Mouse (Mus musculus) lung, embryonic 14.5 days (tissue): ENCODE results near the gene Rab11a. TPM values are rescaled to one million over a fixed set of nuclear protein-coding genes. Genes with fewer than 3 reads are reported as not detected.
"Not testable (repeated sequence)": the region's sequence is repeated elsewhere in the genome, so short reads cannot be mapped to it uniquely, and the experiment has no call there.

Source experiments
- ATAC-seq: fragments of 200-750 bp; cut with Nextera tagmentation; 2 replicates; pipeline ENCODE4 v1.8.0; 2017; ENCODE audit warnings: mild to moderate bottlenecking, moderate TSS enrichment, moderate library complexity; ENCODE audit not compliant: insufficient read depth
- DNase-seq: peaks from one replicate; pipeline ENCODE4 v3.0.0-alpha.2; 2015
- H3K27ac ChIP-seq: fragments of 300-500 bp; sonication (generic); 2 replicates; pipeline ENCODE4 v1.5.1; 2014; ENCODE audit warnings: low read depth, mild to moderate bottlenecking, moderate library complexity
- H3K27me3 ChIP-seq: fragments of 300-500 bp; sonication (generic); 2 replicates; pipeline ENCODE4 v1.6.1; 2014; ENCODE audit warnings: low read length, control low read depth; ENCODE audit not compliant: insufficient read depth
- H3K36me3 ChIP-seq: fragments of 300-500 bp; sonication (generic); 2 replicates; pipeline ENCODE4 v1.6.1; 2014; ENCODE audit warnings: control low read depth; ENCODE audit not compliant: insufficient read depth
- H3K4me1 ChIP-seq: fragments of 300-500 bp; sonication (generic); 2 replicates; pipeline ENCODE4 v1.6.1; 2014; ENCODE audit warnings: antibody characterized with exemption, control low read depth; ENCODE audit not compliant: insufficient read depth
- H3K4me2 ChIP-seq: fragments of 300-500 bp; sonication (generic); 2 replicates; pipeline ENCODE4 v1.6.1; 2014; ENCODE audit warnings: mild to moderate bottlenecking
- H3K4me3 ChIP-seq: fragments of 300-500 bp; sonication (generic); 2 replicates; pipeline ENCODE4 v1.5.1; 2014; ENCODE audit warnings: low read depth, low read length
- H3K9ac ChIP-seq: fragments of 300-500 bp; sonication (generic); 2 replicates; pipeline ENCODE4 v1.6.1; 2014
- H3K9me3 ChIP-seq: fragments of 300-500 bp; sonication (generic); 2 replicates; pipeline ENCODE4 v1.6.1; 2016; ENCODE audit warnings: low read depth, low read length, control low read depth
- CTCF ChIP-seq: IDR thresholded peaks from 2 replicates; pipeline ENCODE4 v1.5.1; 2016; ENCODE audit warnings: antibody characterized with exemption, low read depth
- WGBS: fragments of 180-500 bp; shearing (Covaris S2); extraction: QIAGEN DNeasy Blood & Tissue Kit; methylation state at CpG from one replicate; pipeline ENCODE4 v1.1.7; 2014; 5-methylcytosine and 5-hydroxymethylcytosine counted together
- polyA plus RNA-seq: library from polyadenylated mRNA; unstranded; fragments of >200 nt; fragmentation: Nextera tagmentation; extraction: Ambion mirVana; gene quantifications from 2 replicates; pipeline ENCODE4 v1.2.1, GENCODE M21; 2014

Gene Rab11a
- polyA plus RNA-seq, 1 experiment from 2014 or later: 327 TPM

DNA sequence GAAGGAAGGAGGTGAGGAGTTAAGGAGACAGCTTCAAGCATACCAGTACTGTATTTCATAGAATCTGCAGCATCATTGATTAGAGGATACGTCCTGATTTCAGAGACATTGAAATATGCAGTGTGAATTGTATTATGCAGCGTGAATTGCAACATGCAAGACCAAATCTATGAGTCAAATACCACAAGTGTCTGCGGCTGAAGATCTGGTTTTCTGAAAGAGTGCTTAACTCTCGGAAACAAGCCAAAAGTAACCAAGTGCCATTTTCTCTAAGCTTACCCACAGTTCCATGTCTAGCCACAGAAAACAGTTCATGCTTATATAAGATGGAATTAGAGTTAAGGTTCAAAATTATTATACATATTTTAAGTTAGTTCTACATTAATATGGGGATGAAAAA, 10.2 kb upstream of the Rab11a start:
- no peak for ATAC-seq
- H3K9ac ChIP-seq: no peak overlapping the region
- no peak for TF ChIP-seq CTCF
- H3K27ac ChIP-seq: no peak overlapping the region
- H3K4me2 ChIP-seq: no peak overlapping the region
- H3K4me1 ChIP-seq: no peaks in the 10 kb centered on the region
- WGBS: 63% methylated on average over 4 of the region's 4 CpGs
- no peak for DNase-seq
- no peaks in the 10 kb centered on the region for H3K27me3 ChIP-seq
- H3K9me3 ChIP-seq: no peaks in the 10 kb centered on the region
- no peak overlapping the region for H3K4me3 ChIP-seq
- H3K36me3 ChIP-seq: no peaks in the 10 kb centered on the region

- Histone ChIP-seq H3K36me3 (no peaks in the 10 kb centered on the region), H3K9me3 (no peaks in the 10 kb centered on the region), H3K4me2 (no peak overlapping the region), H3K4me3 (no peak overlapping the region), H3K4me1 (no peaks in the 10 kb centered on the region), H3K27me3 (no peaks in the 10 kb centered on the region), H3K27ac (no peak overlapping the region), H3K9ac (no peak overlapping the region)
- DNase-seq (no peak), ATAC-seq (no peak)
- no peak for TF ChIP-seq CTCF
- 59% methylated on average over 1 of the region's 1 CpGs for WGBS
Observed at GRCm38 (mm10) chr9:64742453-64742852, 4.9 kb upstream of the Rab11a start.

DNA sequence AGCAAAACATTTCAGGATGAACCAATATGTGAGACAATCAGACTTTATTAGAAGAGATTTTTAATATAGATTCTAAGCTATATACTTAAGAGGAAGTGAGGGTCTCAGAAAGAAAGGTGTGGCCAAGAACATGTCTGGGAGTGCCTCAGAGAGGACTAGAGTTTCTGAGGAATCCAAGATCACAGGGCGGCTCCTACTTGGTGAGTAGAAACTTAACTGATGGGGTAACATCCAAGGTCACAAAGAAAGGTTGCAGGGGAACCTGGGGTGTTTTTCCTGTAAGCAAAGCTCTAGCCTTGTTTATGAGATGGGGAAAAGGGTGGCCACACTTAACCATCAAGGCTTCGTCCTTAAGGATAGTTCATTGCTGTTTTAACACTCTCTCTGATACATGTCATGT, 1.4 kb upstream of the Rab11a start:
- no peak for DNase-seq
- ATAC-seq: no peak
- Histone ChIP-seq H3K4me2 (no peak overlapping the region), H3K9ac (no peak overlapping the region), H3K4me3 (no peak overlapping the region), H3K9me3 (no peaks in the 10 kb centered on the region), H3K4me1 (no peaks in the 10 kb centered on the region), H3K27me3 (no peaks in the 10 kb centered on the region), H3K36me3 (no peaks in the 10 kb centered on the region), H3K27ac (no peak overlapping the region)
- WGBS: 79% methylated on average over 2 of the region's 2 CpGs
- TF ChIP-seq CTCF: no peak

- Histone ChIP-seq H3K4me1 (no peaks in the 10 kb centered on the region), H3K9ac (peak overlapping the region; percentile 86), H3K9me3 (no peaks in the 10 kb centered on the region), H3K4me3 (peak overlapping the region; percentile 98), H3K4me2 (peak overlapping the region; percentile 86), H3K27me3 (no peaks in the 10 kb centered on the region), H3K27ac (peak overlapping the region; percentile 94), H3K36me3 (no peaks in the 10 kb centered on the region)
- DNase-seq: peak; percentile 77
- ATAC-seq: peak; percentile 79
- WGBS: 1% methylated on average over 35 of the region's 35 CpGs
- TF ChIP-seq CTCF: peak; percentile 59
Observed at GRCm38 (mm10) chr9:64736639-64737405, 736 bp downstream of the Rab11a start.

DNA sequence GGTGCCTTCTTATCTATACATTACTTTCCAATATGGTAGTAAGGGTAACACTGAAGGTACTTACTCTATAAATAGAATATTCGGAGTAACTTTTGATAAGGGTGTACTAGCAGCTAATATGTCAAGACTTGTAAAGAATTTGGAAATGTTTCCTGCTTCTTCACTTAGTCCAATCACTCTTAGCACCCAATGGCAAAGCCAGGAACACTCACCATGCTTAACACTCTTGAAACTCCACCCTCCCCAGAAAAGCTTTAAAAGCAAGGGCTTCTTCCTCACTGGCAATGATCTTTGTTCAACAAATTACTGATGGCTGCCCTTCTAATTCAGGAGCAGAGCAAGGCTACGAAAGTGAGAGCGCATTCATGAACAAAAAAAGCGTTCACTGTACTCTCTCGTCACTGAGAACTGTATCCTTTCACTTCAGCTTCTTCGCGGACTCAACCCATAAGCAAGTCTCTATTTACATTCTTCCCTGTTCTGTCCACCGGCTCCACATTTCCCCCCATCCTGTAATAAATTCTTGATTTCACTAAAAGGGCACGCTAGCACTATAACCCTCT, 1.4 kb downstream of the Rab11a start:
- H3K9me3 ChIP-seq: no peaks in the 10 kb centered on the region
- no peaks in the 10 kb centered on the region for H3K27me3 ChIP-seq
- peak overlapping the region; percentile 98 for H3K4me3 ChIP-seq
- peak overlapping the region; percentile 86 for H3K4me2 ChIP-seq
- WGBS: 8% methylated on average over 9 of the region's 9 CpGs
- TF ChIP-seq CTCF: no peak
- ATAC-seq: no peak
- peak overlapping the region; percentile 94 for H3K27ac ChIP-seq
- peak; percentile 10 for DNase-seq
- peak overlapping the region; percentile 86 for H3K9ac ChIP-seq
- no peaks in the 10 kb centered on the region for H3K4me1 ChIP-seq
- no peaks in the 10 kb centered on the region for H3K36me3 ChIP-seq

GRCm38 (mm10) chr9:64734992-64735391, 2.6 kb downstream of the Rab11a start:
- not testable (repeated sequence) for H3K36me3 ChIP-seq, H3K4me2 ChIP-seq, ATAC-seq, H3K9ac ChIP-seq, H3K4me3 ChIP-seq, H3K27ac ChIP-seq, H3K4me1 ChIP-seq, DNase-seq, H3K27me3 ChIP-seq, H3K9me3 ChIP-seq
- 88% methylated on average over 7 of the region's 7 CpGs for WGBS

DNA sequence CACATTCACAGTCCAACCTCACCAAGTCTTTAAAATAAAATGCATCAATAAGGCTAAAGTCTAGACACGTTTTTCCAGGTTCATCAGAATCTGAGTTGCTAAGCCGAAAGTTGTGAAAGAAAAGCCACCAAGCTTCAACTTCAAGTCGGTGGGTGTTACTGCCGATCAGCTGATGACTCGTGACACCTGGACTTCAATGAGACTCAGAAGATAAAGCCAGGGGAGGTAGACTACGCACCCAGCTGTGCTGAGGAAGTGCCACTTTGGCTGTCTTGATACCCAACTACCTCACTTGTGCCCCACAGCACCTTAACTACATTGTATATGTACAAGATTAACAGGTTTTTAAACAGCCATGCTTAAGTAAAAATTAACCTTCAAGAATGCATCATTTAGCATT, 3.4 kb downstream of the Rab11a start:
- no peaks in the 10 kb centered on the region for H3K9me3 ChIP-seq
- no peak overlapping the region for H3K4me3 ChIP-seq
- H3K27ac ChIP-seq: no peak overlapping the region
- no peak for TF ChIP-seq CTCF
- DNase-seq (no peak), ATAC-seq (no peak)
- WGBS: 55% methylated on average over 6 of the region's 6 CpGs
- H3K9ac ChIP-seq: no peak overlapping the region
- no peak overlapping the region for H3K4me2 ChIP-seq
- no peaks in the 10 kb centered on the region for H3K36me3 ChIP-seq
- H3K27me3 ChIP-seq: no peaks in the 10 kb centered on the region
- no peaks in the 10 kb centered on the region for H3K4me1 ChIP-seq
